Mouse (Mus musculus) kidney, embryonic 14.5 days (tissue): ENCODE data around the gene Fstl4. TPM values are rescaled to one million over a fixed set of nuclear protein-coding genes. Genes with fewer than 3 reads are reported as not detected.

Experiments used
- ATAC-seq: fragments of 200-750 bp; cut with Nextera tagmentation; 2 replicates; pipeline ENCODE4 v1.8.0; 2017; ENCODE audit warnings: moderate number of reproducible peaks, mild to moderate bottlenecking, moderate TSS enrichment, moderate library complexity; ENCODE audit not compliant: low FRiP score, low TSS enrichment
- H3K27ac ChIP-seq: fragments of 300-500 bp; sonication (generic); 2 replicates; pipeline ENCODE4 v1.5.1; 2014; ENCODE audit warnings: low read depth, mild to moderate bottlenecking, low read length, moderate library complexity, mixed read lengths
- H3K27me3 ChIP-seq: fragments of 300-500 bp; sonication (generic); 2 replicates; pipeline ENCODE4 v1.6.1; 2014; ENCODE audit warnings: mild to moderate bottlenecking, low read length; ENCODE audit not compliant: control insufficient read depth, insufficient read depth
- H3K36me3 ChIP-seq: fragments of 300-500 bp; sonication (generic); 2 replicates; pipeline ENCODE4 v1.6.1; 2014; ENCODE audit warnings: low read length, mixed read lengths; ENCODE audit not compliant: control insufficient read depth, insufficient read depth
- H3K4me1 ChIP-seq: fragments of 300-500 bp; sonication (generic); 2 replicates; pipeline ENCODE4 v1.6.1; 2014; ENCODE audit warnings: low read length, mixed read lengths; ENCODE audit not compliant: control insufficient read depth, insufficient read depth
- H3K4me2 ChIP-seq: fragments of 300-500 bp; sonication (generic); replicated peaks from 2 replicates; pipeline ENCODE4 v1.6.1; 2014; ENCODE audit warnings: low read depth, mild to moderate bottlenecking, low read length
- H3K4me3 ChIP-seq: fragments of 300-500 bp; sonication (generic); 2 replicates; pipeline ENCODE4 v1.5.1; 2014; ENCODE audit warnings: mild to moderate bottlenecking, low read length
- H3K9ac ChIP-seq: fragments of 300-500 bp; sonication (generic); 2 replicates; pipeline ENCODE4 v1.6.1; 2014; ENCODE audit warnings: low read depth, mild to moderate bottlenecking, low read length, moderate library complexity
- H3K9me3 ChIP-seq: fragments of 300-500 bp; sonication (generic); 2 replicates; pipeline ENCODE4 v1.6.1; 2016; ENCODE audit warnings: low read length; ENCODE audit not compliant: control insufficient read depth
- WGBS: fragments of 180-500 bp; shearing (Covaris S2); extraction: QIAGEN DNeasy Blood & Tissue Kit; methylation state at CpG from one replicate; pipeline ENCODE4 v1.1.7; 2014; 5-methylcytosine and 5-hydroxymethylcytosine counted together
- polyA plus RNA-seq: library from polyadenylated mRNA; unstranded; fragments of >200 nt; fragmentation: Nextera tagmentation; extraction: Ambion mirVana; gene quantifications from 2 replicates; pipeline ENCODE4 v1.2.1, GENCODE M21; 2014

Gene Fstl4
- polyA plus RNA-seq, 1 experiment from 2014 or later: 1.6 TPM

DNA sequence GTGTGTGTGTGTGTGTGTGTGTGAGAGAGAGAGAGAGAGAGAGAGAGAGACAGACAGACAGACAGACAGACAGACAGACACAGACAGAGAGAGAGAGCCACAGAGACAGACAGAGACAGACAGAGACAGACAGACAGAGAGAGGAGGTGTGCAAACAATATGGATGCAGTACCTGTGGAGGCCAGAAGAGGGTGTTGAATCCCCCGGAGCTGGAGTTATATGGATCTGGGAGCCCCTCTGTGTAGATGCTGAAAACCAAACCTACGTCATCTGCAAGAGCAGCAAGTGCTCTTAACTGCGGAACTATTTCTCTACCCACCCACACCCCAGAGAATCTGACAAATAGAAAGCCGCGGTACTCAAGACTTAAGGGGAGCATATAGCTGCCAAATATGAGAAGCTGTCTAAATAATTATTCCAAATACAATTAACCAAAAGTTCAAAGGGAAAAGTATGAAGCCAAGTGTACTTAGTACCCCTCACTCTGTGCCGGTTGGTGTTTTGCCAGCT lies 247.6 kb downstream of the Fstl4 start:
- Histone ChIP-seq H3K36me3 (no peaks in the 10 kb centered on the region), H3K4me2 (no peak overlapping the region), H3K27ac (no peak overlapping the region), H3K4me3 (no peak overlapping the region), H3K9me3 (no peaks in the 10 kb centered on the region), H3K9ac (no peak overlapping the region), H3K4me1 (no peaks in the 10 kb centered on the region), H3K27me3 (no peaks in the 10 kb centered on the region)
- ATAC-seq: no peak
- 77% methylated on average over 6 of the region's 6 CpGs for WGBS

DNA sequence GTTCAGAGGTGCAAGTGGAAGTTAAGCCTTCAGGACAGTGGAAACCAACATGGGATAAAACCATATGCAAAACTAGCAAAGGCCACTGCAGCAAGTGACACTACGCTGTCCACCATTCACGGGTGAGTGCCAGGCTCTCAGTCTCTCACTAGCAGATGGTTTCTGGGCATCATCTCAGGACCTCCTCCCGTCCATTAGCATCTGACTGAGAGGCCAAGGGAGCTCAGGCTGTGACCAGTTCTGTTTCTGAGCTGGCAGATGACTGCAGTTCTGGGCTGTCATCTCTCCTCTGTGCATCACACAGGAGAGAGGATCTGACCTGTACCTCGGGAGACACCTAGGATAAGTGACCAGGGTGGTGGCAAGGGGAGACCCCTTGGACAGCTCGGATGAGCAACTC lies 249.5 kb downstream of the Fstl4 start:
- Histone ChIP-seq H3K9ac (no peak overlapping the region), H3K4me3 (no peak overlapping the region), H3K4me1 (no peaks in the 10 kb centered on the region), H3K36me3 (no peaks in the 10 kb centered on the region), H3K4me2 (no peak overlapping the region), H3K27me3 (no peaks in the 10 kb centered on the region), H3K27ac (no peak overlapping the region), H3K9me3 (no peaks in the 10 kb centered on the region)
- 73% methylated on average over 5 of the region's 5 CpGs for WGBS
- ATAC-seq: no peak

DNA sequence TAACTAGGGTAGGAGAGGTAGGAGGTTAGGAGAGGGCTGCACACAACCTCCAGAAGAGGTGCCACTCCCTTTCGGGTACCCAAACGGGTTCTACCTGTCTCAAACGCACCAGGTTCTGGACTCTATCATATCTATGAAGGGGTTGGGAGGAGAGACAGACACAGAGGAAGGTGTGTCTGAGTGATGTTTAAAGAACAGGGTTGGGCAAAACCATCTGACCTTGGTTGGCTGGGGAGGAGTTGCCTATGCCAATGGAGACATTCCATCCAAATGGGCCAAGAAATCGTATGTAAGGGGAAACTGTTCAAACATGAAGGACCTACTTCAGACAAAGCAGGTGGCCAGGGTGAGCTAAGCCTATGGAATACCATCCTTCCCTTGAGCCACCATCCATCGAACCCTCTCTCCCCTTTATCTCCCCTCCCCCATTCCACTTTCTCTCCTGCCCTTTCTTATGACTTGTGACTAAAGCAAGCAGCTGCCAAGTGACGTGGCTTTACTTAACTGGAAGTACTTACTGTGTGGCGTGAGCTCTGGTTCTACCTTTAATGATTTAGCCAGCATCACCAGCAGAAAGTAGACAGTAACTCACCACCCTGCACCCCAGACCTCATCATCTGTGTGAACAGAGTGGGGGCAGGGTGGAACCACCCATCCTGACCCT lies 252.1 kb downstream of the Fstl4 start:
- no peak overlapping the region for H3K27ac ChIP-seq
- H3K4me1 ChIP-seq: no peaks in the 10 kb centered on the region
- ATAC-seq: no peak
- no peaks in the 10 kb centered on the region for H3K9me3 ChIP-seq
- no peak overlapping the region for H3K4me3 ChIP-seq
- no peaks in the 10 kb centered on the region for H3K36me3 ChIP-seq
- no peaks in the 10 kb centered on the region for H3K27me3 ChIP-seq
- no peak overlapping the region for H3K9ac ChIP-seq
- 83% methylated on average over 7 of the region's 7 CpGs for WGBS
- H3K4me2 ChIP-seq: no peak overlapping the region

DNA sequence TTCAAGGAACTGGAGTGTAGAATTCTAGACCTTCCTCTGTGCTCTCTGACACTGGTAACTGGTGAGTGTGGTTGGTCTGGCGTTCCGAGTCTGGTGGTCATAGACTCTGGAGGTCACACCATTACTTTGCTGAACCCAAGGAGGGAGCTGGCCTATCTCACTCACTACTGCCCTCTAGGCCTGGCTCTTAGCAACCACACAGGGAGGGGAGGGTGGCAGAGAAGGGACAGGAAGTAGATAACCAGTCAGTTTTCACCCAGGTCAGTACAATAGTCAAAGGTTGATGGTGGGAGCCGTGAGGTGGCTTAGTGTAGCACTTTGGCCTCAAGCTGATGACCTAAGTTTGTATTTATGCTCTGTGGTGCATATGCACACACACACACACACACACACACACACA lies 255.1 kb downstream of the Fstl4 start:
- H3K4me2 ChIP-seq: no peak overlapping the region
- no peak overlapping the region for H3K4me3 ChIP-seq
- 85% methylated on average over 3 of the region's 3 CpGs for WGBS
- H3K27me3 ChIP-seq: no peaks in the 10 kb centered on the region
- H3K4me1 ChIP-seq: no peaks in the 10 kb centered on the region
- H3K9ac ChIP-seq: no peak overlapping the region
- no peak for ATAC-seq
- H3K36me3 ChIP-seq: no peaks in the 10 kb centered on the region
- H3K9me3 ChIP-seq: no peaks in the 10 kb centered on the region
- no peak overlapping the region for H3K27ac ChIP-seq

DNA sequence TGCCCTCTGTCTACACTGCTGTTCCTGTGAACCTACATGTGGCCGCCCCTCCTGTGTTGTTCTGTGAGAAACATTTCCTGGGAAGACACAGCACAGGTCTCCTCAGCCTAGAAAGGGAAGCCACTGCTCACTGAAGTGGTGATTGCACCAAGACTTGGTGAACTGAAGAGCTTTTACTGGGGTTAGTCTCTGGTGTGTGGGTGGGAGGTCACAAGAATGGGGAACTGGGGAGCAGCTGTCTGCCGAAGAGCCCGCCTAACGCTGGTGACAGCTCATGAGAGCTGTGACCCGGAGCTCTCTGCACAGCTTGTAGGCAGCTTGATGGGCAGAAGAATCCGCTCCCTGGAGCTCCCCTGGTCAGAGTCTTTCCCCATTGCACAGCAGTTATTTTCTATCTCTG lies 260.0 kb downstream of the Fstl4 start:
- 54% methylated on average over 6 of the region's 6 CpGs for WGBS
- H3K4me1 ChIP-seq: no peaks in the 10 kb centered on the region
- H3K9ac ChIP-seq: no peak overlapping the region
- no peak overlapping the region for H3K27ac ChIP-seq
- H3K4me2 ChIP-seq: no peak overlapping the region
- H3K36me3 ChIP-seq: no peaks in the 10 kb centered on the region
- no peaks in the 10 kb centered on the region for H3K27me3 ChIP-seq
- no peak for ATAC-seq
- H3K4me3 ChIP-seq: no peak overlapping the region
- H3K9me3 ChIP-seq: no peaks in the 10 kb centered on the region

DNA sequence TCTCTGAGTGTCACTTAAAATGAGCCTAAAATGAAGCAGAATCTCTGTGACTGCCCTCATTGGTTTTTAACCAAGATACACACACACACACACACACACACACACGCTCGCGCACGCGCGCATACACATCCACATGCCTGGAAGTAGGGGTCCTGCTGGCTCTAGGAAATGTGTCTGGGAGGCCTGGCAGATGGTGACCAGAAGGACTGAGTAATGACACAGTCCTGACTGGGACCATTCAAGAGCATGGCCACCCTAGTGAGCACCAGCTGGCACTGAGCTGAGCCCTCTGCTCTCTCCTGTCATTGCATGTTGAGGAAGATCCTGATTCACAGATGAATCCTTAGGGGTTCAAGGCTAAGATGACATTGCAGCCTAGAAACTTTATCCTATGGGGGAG lies 261.3 kb downstream of the Fstl4 start:
- Histone ChIP-seq H3K4me2 (no peak overlapping the region), H3K4me3 (no peak overlapping the region), H3K9me3 (no peaks in the 10 kb centered on the region), H3K27me3 (no peaks in the 10 kb centered on the region), H3K36me3 (no peaks in the 10 kb centered on the region), H3K9ac (no peak overlapping the region), H3K4me1 (no peaks in the 10 kb centered on the region), H3K27ac (no peak overlapping the region)
- ATAC-seq: no peak
- WGBS: 100% methylated on average over 6 of the region's 6 CpGs

DNA sequence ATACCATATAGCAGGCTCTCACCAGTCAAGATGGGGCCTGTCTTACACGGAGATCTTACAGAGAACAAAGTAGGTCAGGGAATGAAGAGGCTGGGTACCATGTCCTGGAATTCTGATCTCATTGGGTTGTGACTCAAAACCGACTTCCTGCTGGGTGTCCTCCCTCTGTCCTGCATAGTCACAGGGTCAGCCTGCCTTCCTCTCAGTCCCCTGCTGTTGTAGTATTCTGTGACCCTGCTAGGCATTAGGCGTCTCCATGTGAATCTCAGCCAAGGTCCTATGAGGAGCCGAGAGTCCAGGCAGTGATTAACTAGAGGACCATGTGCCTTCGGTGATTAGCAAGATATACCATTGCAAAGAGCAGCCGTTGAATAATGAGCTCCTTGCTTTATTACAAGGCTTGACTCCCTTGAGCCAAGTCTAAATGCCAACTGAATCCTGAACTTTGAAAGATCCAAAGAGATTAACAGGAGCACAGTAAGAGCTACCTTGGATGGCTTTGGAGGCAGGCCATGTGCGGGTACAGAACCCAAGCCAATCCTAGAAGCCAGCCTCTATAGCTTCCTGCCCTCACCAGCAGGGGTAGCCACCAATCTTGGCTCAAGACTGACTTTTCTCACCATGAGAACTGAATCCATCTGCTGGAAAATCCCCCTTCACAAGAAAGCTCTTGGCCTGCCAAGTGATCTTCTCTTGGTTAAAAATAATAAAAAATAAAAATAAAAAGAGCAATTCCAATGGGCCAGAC lies 264.2 kb downstream of the Fstl4 start:
- no peaks in the 10 kb centered on the region for H3K9me3 ChIP-seq
- no peak overlapping the region for H3K9ac ChIP-seq
- no peak overlapping the region for H3K4me2 ChIP-seq
- H3K36me3 ChIP-seq: no peaks in the 10 kb centered on the region
- H3K4me1 ChIP-seq: no peaks in the 10 kb centered on the region
- WGBS: 81% methylated on average over 7 of the region's 7 CpGs
- no peak overlapping the region for H3K27ac ChIP-seq
- no peak overlapping the region for H3K4me3 ChIP-seq
- no peak for ATAC-seq
- no peaks in the 10 kb centered on the region for H3K27me3 ChIP-seq

DNA sequence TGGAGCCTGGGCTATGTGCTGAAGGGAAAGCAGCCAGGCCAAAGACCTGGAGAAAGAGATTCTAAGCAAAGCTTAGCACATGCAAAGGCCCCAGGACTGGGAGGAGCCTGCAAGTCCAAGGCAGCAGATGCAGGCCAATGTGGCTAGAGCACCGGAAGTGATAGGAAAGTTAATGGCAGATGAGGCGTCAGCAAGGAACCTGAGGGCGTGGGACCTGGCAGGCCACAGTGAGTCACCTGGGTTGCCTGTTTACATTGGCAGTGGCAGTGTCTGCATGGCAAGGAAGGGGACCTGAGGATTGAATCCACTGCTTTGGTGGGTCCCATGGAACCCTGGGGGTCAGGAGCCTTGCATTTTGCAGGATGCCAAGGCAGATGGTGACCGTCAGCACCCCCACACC lies 267.3 kb downstream of the Fstl4 start:
- Histone ChIP-seq H3K4me2 (no peak overlapping the region), H3K4me1 (no peaks in the 10 kb centered on the region), H3K4me3 (no peak overlapping the region), H3K27ac (no peak overlapping the region), H3K9me3 (no peaks in the 10 kb centered on the region), H3K9ac (no peak overlapping the region), H3K27me3 (no peaks in the 10 kb centered on the region), H3K36me3 (no peaks in the 10 kb centered on the region)
- WGBS: 91% methylated on average over 4 of the region's 4 CpGs
- ATAC-seq: no peak

DNA sequence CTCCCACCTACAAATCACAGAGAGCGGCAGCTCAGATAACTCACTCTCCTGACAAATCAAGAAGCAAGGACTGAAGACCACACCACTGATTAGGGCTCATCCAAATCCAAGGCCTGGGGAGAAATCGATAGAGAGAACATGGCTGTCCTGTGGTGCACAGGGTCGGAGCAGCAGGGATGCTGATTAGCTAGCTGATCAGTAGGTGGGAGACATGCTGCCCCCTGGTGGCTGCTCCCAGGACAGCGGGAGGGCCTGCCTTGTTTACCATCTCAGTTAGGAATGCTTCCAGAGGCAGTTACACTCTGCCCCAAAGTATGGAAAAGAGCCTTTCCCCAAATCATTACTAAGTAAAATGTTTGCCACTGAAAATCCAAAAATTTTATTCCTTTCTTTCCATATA lies 267.9 kb downstream of the Fstl4 start:
- Histone ChIP-seq H3K9me3 (no peaks in the 10 kb centered on the region), H3K36me3 (no peaks in the 10 kb centered on the region), H3K27ac (no peak overlapping the region), H3K4me1 (no peaks in the 10 kb centered on the region), H3K4me2 (no peak overlapping the region), H3K27me3 (no peaks in the 10 kb centered on the region), H3K4me3 (no peak overlapping the region), H3K9ac (no peak overlapping the region)
- 31% methylated on average over 4 of the region's 4 CpGs for WGBS
- peak; percentile 62; the same call in 1 of the 2 replicates for ATAC-seq
